Mouse (Mus musculus) CH12.LX (cell line): ENCODE measurements around the gene Asb10. TPM values are rescaled to one million over a fixed set of nuclear protein-coding genes. Genes with fewer than 3 reads are reported as not detected.

Source experiments
- DNase-seq: peaks from one replicate; pipeline ENCODE4 v3.0.0-alpha.2; 2013; ENCODE audit errors: extremely low read depth
- H3K27ac ChIP-seq: 2 replicates; pipeline ENCODE4 v1.5.1; 2012; ENCODE audit warnings: low read depth, mild to moderate bottlenecking, control low read depth, moderate library complexity; ENCODE audit not compliant: insufficient read depth
- H3K27me3 ChIP-seq: replicated peaks from 2 replicates; pipeline ENCODE3; 2012; ENCODE audit warnings: inconsistent platforms
- H3K36me3 ChIP-seq, 2 experiments: replicated peaks in 1 of 2; 2 replicates each; pipeline versions ENCODE3 to v1.6.1; 2012; ENCODE audit warnings: inconsistent platforms in 1 of 2, low read length in 1 of 2, mild to moderate bottlenecking in 1 of 2, mixed read lengths in 1 of 2, moderate library complexity in 1 of 2; ENCODE audit not compliant: control insufficient read depth in 1 of 2, insufficient read depth in 1 of 2
- H3K4me1 ChIP-seq, 2 experiments: 2 replicates each; pipeline ENCODE4 v1.6.1; 2012; ENCODE audit warnings: inconsistent platforms in 1 of 2, moderate library complexity in 1 of 2; ENCODE audit not compliant: insufficient read depth in 2 of 2, control insufficient read depth in 1 of 2
- H3K4me2 ChIP-seq: 2 replicates; pipeline ENCODE4 v1.6.1; 2012; ENCODE audit warnings: low read depth, mild to moderate bottlenecking, control low read depth; ENCODE audit not compliant: poor library complexity, insufficient read depth, severe bottlenecking
- H3K4me3 ChIP-seq, 3 experiments: fragments of 150-350 bp in 1 of 3; sonication (generic) in 1 of 3; replicated peaks in 1 of 3; 2 replicates each; pipeline versions ENCODE3 to v1.5.1; 2011 to 2012; ENCODE audit warnings: low read depth in 2 of 3, low read length in 2 of 3, mild to moderate bottlenecking in 2 of 3, moderate library complexity in 2 of 3, control low read depth in 1 of 3, improper control_type of control experiment in 1 of 3, inconsistent platforms in 1 of 3, mixed read lengths in 1 of 3; ENCODE audit not compliant: poor library complexity in 1 of 3
- H3K79me2 ChIP-seq: replicated peaks from 2 replicates; pipeline ENCODE4 v1.6.1; 2012; ENCODE audit warnings: mild to moderate bottlenecking, moderate library complexity; ENCODE audit not compliant: control insufficient read depth, poor library complexity, insufficient read depth, severe bottlenecking; ENCODE audit errors: extremely low read depth
- H3K9ac ChIP-seq: 2 replicates; pipeline ENCODE4 v1.6.1; 2012; ENCODE audit warnings: low read depth, mild to moderate bottlenecking, control low read depth, moderate library complexity; ENCODE audit not compliant: insufficient read depth
- H3K9me3 ChIP-seq: replicated peaks from 2 replicates; pipeline ENCODE3; 2012; ENCODE audit warnings: low read length, inconsistent platforms, mixed read lengths
- BHLHE40 ChIP-seq: IDR thresholded peaks from 2 replicates; pipeline ENCODE4 v1.6.1; 2011; ENCODE audit warnings: mild to moderate bottlenecking, low read depth, low read length, improper control_type of control experiment
- CHD2 ChIP-seq: IDR thresholded peaks from 2 replicates; pipeline ENCODE4 v1.6.1; 2011; ENCODE audit warnings: low read length, improper control_type of control experiment
- CTCF ChIP-seq, 2 experiments: IDR thresholded peaks in 1 of 2; conservative IDR thresholded peaks in 1 of 2; 2 replicates each; pipeline ENCODE4 v1.5.1; 2011 to 2012; ENCODE audit warnings: low read depth in 2 of 2, low read length in 2 of 2, improper control_type of control experiment in 1 of 2, inconsistent platforms in 1 of 2, mild to moderate bottlenecking in 1 of 2, moderate library complexity in 1 of 2
- ELF1 ChIP-seq: IDR thresholded peaks from 2 replicates; pipeline ENCODE4 v1.6.1; 2014; ENCODE audit warnings: low read depth, mild to moderate bottlenecking, inconsistent platforms, low read length, improper control_type of control experiment
- JUN ChIP-seq: IDR thresholded peaks from 2 replicates; pipeline ENCODE4 v1.6.1; 2011; ENCODE audit warnings: low read depth, mild to moderate bottlenecking, low read length, improper control_type of control experiment, moderate library complexity; ENCODE audit not compliant: insufficient read depth
- JUND ChIP-seq: conservative IDR thresholded peaks from 2 replicates; pipeline ENCODE4 v1.6.1; 2011; ENCODE audit warnings: low read depth, low read length, improper control_type of control experiment
- MAFK ChIP-seq: IDR thresholded peaks from 2 replicates; pipeline ENCODE4 v1.6.1; 2011; ENCODE audit warnings: low read length, improper control_type of control experiment; ENCODE audit not compliant: insufficient replicate concordance
- MAZ ChIP-seq: IDR thresholded peaks from 2 replicates; pipeline ENCODE4 v1.6.1; 2012; ENCODE audit warnings: low read depth, mild to moderate bottlenecking, inconsistent platforms, low read length, improper control_type of control experiment, moderate library complexity
- MXI1 ChIP-seq: IDR thresholded peaks from 2 replicates; pipeline ENCODE4 v1.6.1; 2011; ENCODE audit warnings: mild to moderate bottlenecking, low read depth, low read length, improper control_type of control experiment
- MYC ChIP-seq: IDR thresholded peaks from 2 replicates; pipeline ENCODE4 v1.6.1; 2011; ENCODE audit warnings: low read depth, mild to moderate bottlenecking, improper control_type of control experiment, low read length
- NRF1 ChIP-seq: IDR thresholded peaks from 2 replicates; pipeline ENCODE4 v1.6.1; 2014; ENCODE audit warnings: low read depth, mild to moderate bottlenecking, inconsistent platforms, low read length, improper control_type of control experiment, moderate library complexity
- POLR2A ChIP-seq: IDR thresholded peaks from 2 replicates; pipeline ENCODE4 v1.6.1; 2011; ENCODE audit warnings: low read depth, mild to moderate bottlenecking, improper control_type of control experiment, low read length
- RAD21 ChIP-seq: IDR thresholded peaks from 2 replicates; pipeline ENCODE4 v1.6.1; 2011; ENCODE audit warnings: low read depth, mild to moderate bottlenecking, low read length, improper control_type of control experiment, moderate library complexity
- SIN3A ChIP-seq: IDR thresholded peaks from 2 replicates; pipeline ENCODE4 v1.6.1; 2012; ENCODE audit warnings: low read length, improper control_type of control experiment, inconsistent platforms
- UBTF ChIP-seq: IDR thresholded peaks from 2 replicates; pipeline ENCODE4 v1.6.1; 2012; ENCODE audit warnings: low read depth, mild to moderate bottlenecking, inconsistent platforms, low read length, improper control_type of control experiment, moderate library complexity
- USF2 ChIP-seq: conservative IDR thresholded peaks from 2 replicates; pipeline ENCODE4 v1.6.1; 2011; ENCODE audit warnings: low read depth, low read length, improper control_type of control experiment
- dilution Hi-C: fragments of 300-500 bp; cut with MboI; formaldehyde crosslinking; loops from 2 replicates; pipeline ENCODE4 v1.14.3; 2020; ENCODE audit warnings: low sequenced_read_pairs; ENCODE audit not compliant: extremely low pct_unique_long_range_greater_than_20kb, extremely low pct_ligation_motif_present
- in situ Hi-C: fragments of 300-500 bp; cut with MboI; formaldehyde crosslinking; loops from 3 replicates; pipeline ENCODE4 v1.14.3; 2019; ENCODE audit warnings: low sequenced_read_pairs, low pct_ligation_motif_present, low pct_unique_long_range_greater_than_20kb, mixed read lengths
- polyA plus RNA-seq: library from polyadenylated mRNA; unstranded; fragments of >175 nt; gene quantifications from 2 replicates; pipeline ENCODE4 v1.2.1, GENCODE M21; 2012; ENCODE audit warnings: low read depth; ENCODE audit not compliant: insufficient read length
- total RNA-seq, 2 experiments: library from RNA; depleted of rRNA; stranded (reverse); fragments of 300-350 nt in 1 of 2; fragments of >200 nt in 1 of 2; gene quantifications; 2 replicates each; pipeline ENCODE4 v1.2.3; 2012 to 2014

Asb10 gene
- total and polyA plus RNA-seq, 3 experiments = not detected

DNA sequence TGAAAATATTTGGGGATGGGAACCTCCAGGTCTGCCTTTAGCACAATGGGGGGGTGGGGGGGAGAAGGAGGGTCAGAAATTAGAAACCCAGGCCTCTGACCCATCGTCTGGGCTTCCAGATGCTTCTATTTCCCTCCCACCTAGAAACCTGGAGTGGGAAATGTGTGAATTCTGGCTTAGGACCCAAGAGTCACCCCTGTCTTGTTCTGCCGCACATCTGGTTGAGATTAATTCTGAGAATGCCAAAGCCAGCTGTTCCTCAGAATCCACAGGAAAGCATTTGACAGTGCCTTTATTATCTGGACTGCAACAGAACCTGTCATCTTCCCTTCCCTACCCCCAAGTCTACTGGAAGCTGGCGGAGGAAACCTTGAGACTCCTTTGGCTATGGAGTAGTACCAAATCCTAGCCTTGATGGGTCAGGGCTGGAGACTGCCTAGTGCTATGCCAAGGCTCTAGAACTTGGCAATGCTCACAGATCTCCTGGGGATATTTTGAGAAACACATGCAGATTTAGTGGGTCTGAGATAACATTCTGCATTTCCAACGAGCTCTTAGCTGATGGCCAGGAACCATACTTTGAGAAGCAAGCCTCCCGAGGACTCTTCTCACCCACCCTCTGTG, 13.0 kb upstream of the Asb10 start:
- no peak for DNase-seq
- Histone ChIP-seq H3K4me2 (no peak overlapping the region), H3K79me2 (no peaks in the 10 kb centered on the region), H3K27ac (no peak overlapping the region), H3K36me3 (no peaks in the 10 kb centered on the region), H3K9ac (no peak overlapping the region), H3K4me1 (peaks cover 3 to 11% of the 10 kb centered on the region in 2 experiments; a peak in 2 of 4 replicates), H3K9me3 (peaks cover 3% of the 10 kb centered on the region), H3K27me3 (peaks cover 45% of the 10 kb centered on the region), H3K4me3 (no peak overlapping the region)
- in situ Hi-C loops (no loop called here), dilution Hi-C loops (no loop called here)
- TF ChIP-seq BHLHE40 (no peak), UBTF (no peak), POLR2A (no peak), SIN3A (no peak), CHD2 (no peak), NRF1 (no peak), JUN (no peak), JUND (no peak), USF2 (no peak), MAFK (no peak), MXI1 (no peak), CTCF (conservative IDR thresholded peaks at IDR 0.05 in 1 of 2, IDR thresholded peaks at IDR 0.05 in 1 of 2; ENCODE audit: low read depth in 2 of 2, low read length in 2 of 2) (no peak), ELF1 (no peak), MAZ (no peak), MYC (no peak), RAD21 (no peak)

- H3K4me3 ChIP-seq = no peak overlapping the region
- no peak for DNase-seq
- no peak for TF ChIP-seq CHD2
- H3K27ac ChIP-seq = no peak overlapping the region
- H3K9me3 ChIP-seq = peaks cover 3% of the 10 kb centered on the region
- peak overlapping the region; percentile 19 for H3K4me2 ChIP-seq
- no peaks in the 10 kb centered on the region for H3K79me2 ChIP-seq
- H3K27me3 ChIP-seq = peaks cover 64% of the 10 kb centered on the region
- in situ Hi-C loops = no loop called here
- H3K9ac ChIP-seq = no peak overlapping the region
- H3K36me3 ChIP-seq = no peaks in the 10 kb centered on the region
- H3K4me1 ChIP-seq = peaks cover 3 to 10% of the 10 kb centered on the region in 2 experiments; a peak in 2 of 4 replicates
- dilution Hi-C loops = no loop called here
These were observed 10.5 kb upstream of the Asb10 start for GRCm38 (mm10) chr5:24551317-24551688.
